Mouse (Mus musculus) embryonic facial prominence, embryonic 13.5 days (tissue): ENCODE results near the gene Napsa. TPM values are rescaled to one million over a fixed set of nuclear protein-coding genes. Genes with fewer than 3 reads are reported as not detected.

Experiments
- ATAC-seq: fragments of 200-750 bp; cut with Nextera tagmentation; 2 replicates; pipeline ENCODE4 v1.8.0; 2017; ENCODE audit warnings: low read depth; ENCODE audit not compliant: insufficient number of reproducible peaks, insufficient read depth, low FRiP score, low TSS enrichment
- H3K27ac ChIP-seq: fragments of 300-500 bp; sonication (generic); 2 replicates; pipeline ENCODE4 v1.5.1; 2015; ENCODE audit warnings: moderate library complexity, mild to moderate bottlenecking, inconsistent platforms
- H3K27me3 ChIP-seq: fragments of 300-500 bp; sonication (generic); 2 replicates; pipeline ENCODE4 v1.6.1; 2015; ENCODE audit warnings: mild to moderate bottlenecking, inconsistent platforms
- H3K36me3 ChIP-seq: fragments of 300-500 bp; sonication (generic); 2 replicates; pipeline ENCODE4 v1.6.1; 2015; ENCODE audit warnings: mild to moderate bottlenecking, inconsistent platforms
- H3K4me1 ChIP-seq: fragments of 300-500 bp; sonication (generic); 2 replicates; pipeline ENCODE4 v1.6.1; 2015; ENCODE audit warnings: inconsistent platforms
- H3K4me2 ChIP-seq: fragments of 300-500 bp; sonication (generic); 2 replicates; pipeline ENCODE4 v1.6.1; 2015; ENCODE audit warnings: moderate library complexity, mild to moderate bottlenecking, inconsistent platforms
- H3K4me3 ChIP-seq: fragments of 300-500 bp; sonication (generic); 2 replicates; pipeline ENCODE4 v1.5.1; 2015; ENCODE audit warnings: mild to moderate bottlenecking, inconsistent platforms
- H3K9ac ChIP-seq: fragments of 300-500 bp; sonication (generic); 2 replicates; pipeline ENCODE4 v1.6.1; 2015; ENCODE audit warnings: mild to moderate bottlenecking, inconsistent platforms
- H3K9me3 ChIP-seq: fragments of 300-500 bp; sonication (generic); 2 replicates; pipeline ENCODE4 v1.6.1; 2016; ENCODE audit warnings: inconsistent platforms
- WGBS: fragments of 180-500 bp; shearing (Covaris S2); methylation state at CpG from one replicate; pipeline ENCODE4 v1.1.7; 2015; ENCODE audit warnings: mixed read lengths; 5-methylcytosine and 5-hydroxymethylcytosine counted together
- polyA plus RNA-seq: library from polyadenylated mRNA; unstranded; fragments of >200 nt; fragmentation: Nextera tagmentation; extraction: Ambion mirVana; gene quantifications from 2 replicates; pipeline ENCODE4 v1.2.1, GENCODE M21; 2015

Gene Napsa
- polyA plus RNA-seq, 1 experiment from 2014 or later, result 1.8 TPM

GRCm38 (mm10) chr7:44532918-44533745 is 39.0 kb upstream of the Napsa start:
- 83% methylated on average over 29 of the region's 29 CpGs for WGBS

GRCm38 (mm10) chr7:44533746-44534045 is 38.5 kb upstream of the Napsa start:
- H3K4me2 ChIP-seq, result no peak overlapping the region
- peaks cover 65% of the 10 kb centered on the region for H3K36me3 ChIP-seq
- no peaks in the 10 kb centered on the region for H3K4me1 ChIP-seq
- 81% methylated on average over 12 of the region's 12 CpGs for WGBS
- H3K9me3 ChIP-seq, result no peaks in the 10 kb centered on the region
- no peak overlapping the region for H3K4me3 ChIP-seq
- no peak overlapping the region for H3K27ac ChIP-seq
- H3K9ac ChIP-seq, result no peak overlapping the region
- peaks cover 13% of the 10 kb centered on the region for H3K27me3 ChIP-seq
- ATAC-seq, result no peak

More at GRCm38 (mm10) chr7:44532918-44533745, 39.0 kb upstream of the Napsa start:
- H3K4me1 ChIP-seq, result peaks cover 2% of the 10 kb centered on the region
- no peak overlapping the region for H3K9ac ChIP-seq
- H3K27me3 ChIP-seq, result peaks cover 19% of the 10 kb centered on the region
- no peaks in the 10 kb centered on the region for H3K9me3 ChIP-seq
- no peak overlapping the region for H3K4me2 ChIP-seq
- no peak overlapping the region for H3K4me3 ChIP-seq
- no peak for ATAC-seq
- peaks cover 59% of the 10 kb centered on the region for H3K36me3 ChIP-seq
- no peak overlapping the region for H3K27ac ChIP-seq

- Histone ChIP-seq H3K9ac (no peak overlapping the region), H3K4me1 (no peaks in the 10 kb centered on the region), H3K4me2 (no peak overlapping the region), H3K9me3 (no peaks in the 10 kb centered on the region), H3K27me3 (peaks cover 8% of the 10 kb centered on the region), H3K4me3 (no peak overlapping the region), H3K36me3 (peaks cover 70% of the 10 kb centered on the region), H3K27ac (no peak overlapping the region)
- ATAC-seq, result no peak
- 95% methylated on average over 13 of the region's 13 CpGs for WGBS
These were observed 37.9 kb upstream of the Napsa start for GRCm38 (mm10) chr7:44534242-44534641.

- no peaks in the 10 kb centered on the region for H3K4me1 ChIP-seq
- ATAC-seq, result no peak
- H3K27ac ChIP-seq, result no peak overlapping the region
- H3K4me2 ChIP-seq, result no peak overlapping the region
- no peak overlapping the region for H3K4me3 ChIP-seq
- H3K27me3 ChIP-seq, result peaks cover 4% of the 10 kb centered on the region; the same call in 1 of the 2 replicates
- 87% methylated on average over 19 of the region's 19 CpGs for WGBS
- no peak overlapping the region for H3K9ac ChIP-seq
- peaks cover 76% of the 10 kb centered on the region for H3K36me3 ChIP-seq
- no peaks in the 10 kb centered on the region for H3K9me3 ChIP-seq
These were observed 37.3 kb upstream of the Napsa start for GRCm38 (mm10) chr7:44534656-44535441.

- WGBS, result 92% methylated on average over 27 of the region's 27 CpGs
These were observed 36.3 kb upstream of the Napsa start for GRCm38 (mm10) chr7:44535657-44536589.

GRCm38 (mm10) chr7:44536590-44536968 is 35.6 kb upstream of the Napsa start:
- Histone ChIP-seq H3K36me3 (peaks cover 94% of the 10 kb centered on the region), H3K4me2 (no peak overlapping the region), H3K27me3 (no peaks in the 10 kb centered on the region)

More at GRCm38 (mm10) chr7:44535657-44536589, 36.3 kb upstream of the Napsa start:
- H3K9me3 ChIP-seq, result no peaks in the 10 kb centered on the region
- no peaks in the 10 kb centered on the region for H3K27me3 ChIP-seq
- H3K4me1 ChIP-seq, result no peaks in the 10 kb centered on the region
- no peak overlapping the region for H3K9ac ChIP-seq
- no peak overlapping the region for H3K4me2 ChIP-seq
- H3K4me3 ChIP-seq, result no peak overlapping the region
- ATAC-seq, result no peak
- peaks cover 87% of the 10 kb centered on the region for H3K36me3 ChIP-seq
- no peak overlapping the region for H3K27ac ChIP-seq

GRCm38 (mm10) chr7:44537009-44537408 is 35.2 kb upstream of the Napsa start:
- Histone ChIP-seq H3K4me2 (no peak overlapping the region), H3K9me3 (no peaks in the 10 kb centered on the region), H3K27me3 (no peaks in the 10 kb centered on the region), H3K27ac (no peak overlapping the region), H3K4me3 (no peak overlapping the region), H3K9ac (no peak overlapping the region), H3K4me1 (no peaks in the 10 kb centered on the region), H3K36me3 (peaks cover 98% of the 10 kb centered on the region)
- no peak for ATAC-seq
- 88% methylated on average over 7 of the region's 7 CpGs for WGBS

More at GRCm38 (mm10) chr7:44536590-44536968, 35.6 kb upstream of the Napsa start:
- no peaks in the 10 kb centered on the region for H3K9me3 ChIP-seq
- H3K9ac ChIP-seq, result no peak overlapping the region
- H3K4me3 ChIP-seq, result no peak overlapping the region
- no peak overlapping the region for H3K27ac ChIP-seq
- no peak for ATAC-seq
- no peaks in the 10 kb centered on the region for H3K4me1 ChIP-seq
- 85% methylated on average over 6 of the region's 6 CpGs for WGBS

- ATAC-seq, result no peak
- Histone ChIP-seq H3K36me3 (peaks cover 99% of the 10 kb centered on the region), H3K4me2 (no peak overlapping the region), H3K27me3 (no peaks in the 10 kb centered on the region), H3K9ac (no peak overlapping the region), H3K27ac (no peak overlapping the region), H3K4me3 (no peak overlapping the region), H3K9me3 (no peaks in the 10 kb centered on the region), H3K4me1 (no peaks in the 10 kb centered on the region)
- 91% methylated on average over 13 of the region's 13 CpGs for WGBS
These were observed 34.7 kb upstream of the Napsa start for GRCm38 (mm10) chr7:44537496-44537895.

- H3K9ac ChIP-seq, result no peak overlapping the region
- no peak for ATAC-seq
- H3K9me3 ChIP-seq, result no peaks in the 10 kb centered on the region
- no peaks in the 10 kb centered on the region for H3K27me3 ChIP-seq
- peaks cover 92% of the 10 kb centered on the region for H3K36me3 ChIP-seq
- no peak overlapping the region for H3K4me3 ChIP-seq
- H3K4me2 ChIP-seq, result no peak overlapping the region
- H3K27ac ChIP-seq, result no peak overlapping the region
- H3K4me1 ChIP-seq, result no peaks in the 10 kb centered on the region
- WGBS, result 93% methylated on average over 41 of the region's 41 CpGs
These were observed 33.2 kb upstream of the Napsa start for GRCm38 (mm10) chr7:44538756-44539624.

- H3K27ac ChIP-seq, result no peak overlapping the region
- H3K4me1 ChIP-seq, result peaks cover 9% of the 10 kb centered on the region
- 93% methylated on average over 11 of the region's 11 CpGs for WGBS
- H3K9ac ChIP-seq, result no peak overlapping the region
- H3K4me3 ChIP-seq, result no peak overlapping the region
- no peak for ATAC-seq
- H3K9me3 ChIP-seq, result no peaks in the 10 kb centered on the region; the same call in 1 of the 2 replicates
- no peaks in the 10 kb centered on the region for H3K27me3 ChIP-seq
- no peak overlapping the region for H3K4me2 ChIP-seq
- H3K36me3 ChIP-seq, result peaks cover 60% of the 10 kb centered on the region
These were observed 29.6 kb upstream of the Napsa start for GRCm38 (mm10) chr7:44542555-44542954.
